Mouse (Mus musculus): Measurements from ENCODE around the gene Gm4969.

DNA sequence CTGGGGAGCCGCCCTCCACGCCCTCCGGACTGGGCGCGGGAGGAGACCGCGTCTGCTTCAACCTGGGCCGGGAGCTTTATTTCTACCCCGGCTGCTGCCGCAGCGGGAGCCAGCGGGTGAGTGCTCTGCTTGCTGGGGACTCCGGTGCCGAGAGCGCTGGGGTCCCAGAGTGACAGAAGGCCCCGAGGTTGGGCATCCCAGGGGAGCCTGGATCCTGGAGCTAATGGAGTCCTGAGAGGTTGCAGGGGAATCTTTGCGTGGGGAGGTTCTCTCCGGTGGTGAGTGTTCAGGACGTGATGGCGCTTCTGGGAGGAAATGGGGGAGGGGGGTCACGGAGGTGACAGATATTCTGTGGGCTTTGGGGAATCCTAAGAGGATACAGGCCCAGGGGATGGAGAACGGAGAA lies 41.6 kb downstream of the Gm4969 start:
- TF ChIP-seq CTCF (conservative IDR thresholded peaks at IDR 0.05; ENCODE audit: low read length) (no peak), POU5F1 (IDR thresholded peaks at IDR 0.05; ENCODE audit: borderline replicate concordance, low read length) (no peak)
